Mouse (Mus musculus) ES-Bruce4 (cell line): ENCODE results near the gene Cux1.

Experiments
- CTCF ChIP-seq: IDR thresholded peaks from one replicate; pipeline ENCODE4 v1.8.1; 2011; ENCODE audit warnings: low read depth, low read length
- EP300 ChIP-seq: IDR thresholded peaks from 2 replicates; pipeline ENCODE4 v1.6.1; 2011; ENCODE audit warnings: low read depth, low read length; ENCODE audit not compliant: insufficient read depth
- POLR2A ChIP-seq: IDR thresholded peaks from one replicate; pipeline ENCODE4 v1.8.1; 2011; ENCODE audit warnings: low read length; ENCODE audit not compliant: insufficient read depth

GRCm38 (mm10) chr5:136251004-136251403, 316.3 kb downstream of the Cux1 start:
- TF ChIP-seq CTCF, result peak; percentile 84
- no peak for TF ChIP-seq EP300
- no peak for TF ChIP-seq POLR2A
